Mouse (Mus musculus) subcutaneous adipose tissue, adult 2 months (tissue): Measurements from ENCODE around the gene Cercam. TPM values are rescaled to one million over a fixed set of nuclear protein-coding genes. Genes with fewer than 3 reads are reported as not detected.

Experiments used
- polyA plus RNA-seq: library from polyadenylated mRNA; depleted of rRNA; stranded (reverse); fragments of >200 nt; gene quantifications from 2 replicates; pipeline ENCODE4 v1.2.3, GENCODE M21; 2012; ENCODE audit warnings: low replicate concordance; rRNA removed

Cercam gene
- 40.8 and 41.1 TPM in 2 replicates for polyA plus RNA-seq

DNA sequence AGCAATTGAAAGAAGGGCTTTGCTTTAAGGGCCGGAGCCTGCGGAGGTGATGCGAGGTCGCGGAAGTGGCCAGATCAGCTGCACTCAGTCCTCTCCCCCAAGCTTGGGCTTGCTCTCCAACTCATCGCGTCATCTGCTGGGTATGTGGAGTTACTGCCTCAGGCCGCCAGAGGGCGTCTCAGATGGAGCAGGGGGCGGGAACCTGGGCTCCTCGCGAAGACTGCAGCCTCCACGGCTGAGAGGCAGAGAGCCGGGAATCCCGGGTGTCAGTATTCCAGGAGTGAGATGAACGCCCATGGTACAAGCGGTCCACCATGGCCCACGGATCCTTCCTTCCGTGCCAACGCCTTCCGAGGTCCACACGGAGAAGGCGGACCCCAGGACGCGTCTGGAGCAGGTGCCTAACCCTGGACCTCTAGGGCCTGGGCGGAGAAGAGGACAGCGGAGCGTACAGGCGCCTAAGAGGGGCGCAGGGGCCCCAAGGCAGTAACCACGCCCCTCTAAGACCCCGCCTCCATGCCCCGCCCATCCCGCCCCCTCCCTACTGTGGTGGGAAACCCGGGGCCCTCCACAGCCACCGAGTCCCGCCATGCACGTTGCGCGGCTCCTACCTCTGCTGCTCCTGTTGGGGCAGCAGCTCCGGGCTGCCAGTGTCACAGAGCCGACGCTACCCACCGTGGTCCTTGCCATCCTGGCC lies at the start of gene Cercam:
Cercam (plus strand) TSS at position 216 of the 697 bp plus-strand sequence.

DNA sequence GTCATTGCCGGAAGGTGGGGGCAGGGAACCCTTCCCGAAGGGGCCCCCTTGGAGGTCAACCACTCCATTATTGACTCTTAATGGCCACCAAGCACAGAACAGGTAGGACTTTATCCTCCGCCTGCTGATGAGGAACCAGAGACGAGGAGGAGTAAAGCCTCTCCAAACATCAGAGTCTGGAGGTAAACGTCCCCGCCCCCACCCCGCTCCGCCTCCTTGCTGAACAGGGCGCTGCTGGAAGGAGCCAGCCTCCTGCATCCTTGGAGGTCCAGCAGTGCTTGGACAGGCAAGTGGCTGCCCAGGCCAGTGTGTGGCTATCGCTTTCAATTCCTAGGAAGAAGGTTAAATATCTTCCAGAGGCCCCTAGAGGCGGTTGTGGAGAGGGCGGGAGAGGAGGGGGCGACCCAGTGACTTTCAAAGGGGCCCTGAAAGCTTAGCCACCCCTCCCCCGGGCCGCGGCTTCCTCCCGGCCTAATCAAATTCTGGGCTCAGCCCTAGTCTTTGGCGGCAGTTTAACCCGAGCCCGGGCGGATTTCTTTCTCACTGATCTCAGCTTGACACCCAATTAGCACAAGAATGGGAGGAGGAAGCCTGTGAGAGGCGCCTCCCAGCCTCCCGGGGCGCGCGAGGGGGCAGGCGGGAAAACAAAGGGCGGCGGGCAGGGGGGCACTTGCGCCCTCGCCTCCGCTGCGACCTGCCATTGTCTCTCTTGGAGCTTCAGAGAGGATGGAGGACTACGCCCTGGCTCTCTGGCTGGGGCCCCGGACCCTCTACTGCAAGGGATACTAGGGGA lies 48.7 kb upstream of the Cercam start, which contains the start of gene Urm1:
Urm1 (plus strand) TSS at position 51 of the 793 bp plus-strand sequence.

GRCm38 (mm10) chr2:29889066-29889944 lies 20.3 kb downstream of the Cercam start, which contains the start of gene Odf2:
Gene Odf2, plus strand, starts transcription at chr2:29889221.

Other genes starting within 250 kb of the Cercam start
- gene Rapgef1, start 249.4 kb upstream of the Cercam start, polyA plus RNA-seq: 75.0 and 85.4 TPM in 2 replicates
- gene Gm13420, start 117.5 kb upstream of the Cercam start, polyA plus RNA-seq: 0.14 and 0.48 TPM in 2 replicates
- gene Gm13547, start 109.9 kb upstream of the Cercam start, polyA plus RNA-seq: not detected in 2 replicates
- 28.0 and 112 TPM in 2 replicates for gene Coq4, start 81.7 kb upstream of the Cercam start, polyA plus RNA-seq
- 80.3 and 102 TPM in 2 replicates for gene Trub2, start 80.7 kb upstream of the Cercam start, polyA plus RNA-seq
- gene Slc27a4, start 66.5 kb upstream of the Cercam start, polyA plus RNA-seq: 41.1 and 50.7 TPM in 2 replicates
- 47.5 and 56.5 TPM in 2 replicates for gene Urm1, start 49.1 kb upstream of the Cercam start, polyA plus RNA-seq
- 29.8 and 54.7 TPM in 2 replicates for gene Odf2, start 20.1 kb downstream of the Cercam start, polyA plus RNA-seq
- gene Gle1, start 66.3 kb downstream of the Cercam start, polyA plus RNA-seq: 31.3 TPM in 2 replicates
- gene Sptan1, start 96.4 kb downstream of the Cercam start, polyA plus RNA-seq: 236 and 374 TPM in 2 replicates
- 21.6 and 42.9 TPM in 2 replicates for gene Wdr34, start 179.7 kb downstream of the Cercam start, polyA plus RNA-seq
- gene Set, start 188.2 kb downstream of the Cercam start, polyA plus RNA-seq: 24.7 and 66.2 TPM in 2 replicates
- gene Pkn3, start 208.5 kb downstream of the Cercam start, polyA plus RNA-seq: 22.8 and 30.4 TPM in 2 replicates
- 51.6 and 55.9 TPM in 2 replicates for gene Zdhhc12, start 224.5 kb downstream of the Cercam start, polyA plus RNA-seq